Mouse (Mus musculus) ES-Bruce4 (cell line): ENCODE data around the gene Grm7. TPM values are rescaled to one million over a fixed set of nuclear protein-coding genes. Genes with fewer than 3 reads are reported as not detected.

ENCODE experiments used
- H3K27ac ChIP-seq: 2 replicates; pipeline ENCODE4 v1.5.1; 2012; ENCODE audit warnings: low read length, inconsistent platforms; ENCODE audit not compliant: insufficient read depth
- H3K27me3 ChIP-seq: 2 replicates; pipeline ENCODE4 v1.6.1; 2012; ENCODE audit warnings: mild to moderate bottlenecking, low read length, inconsistent platforms; ENCODE audit not compliant: control insufficient read depth, poor library complexity, insufficient read depth, severe bottlenecking
- H3K36me3 ChIP-seq: 2 replicates; pipeline ENCODE4 v1.6.1; 2012; ENCODE audit warnings: inconsistent platforms, mild to moderate bottlenecking, low read length, moderate library complexity; ENCODE audit not compliant: control insufficient read depth, poor library complexity, insufficient read depth, severe bottlenecking
- H3K4me1 ChIP-seq: one replicate; pipeline ENCODE4 v1.8.1; 2011; ENCODE audit warnings: low read length; ENCODE audit not compliant: control insufficient read depth, insufficient read depth
- H3K4me3 ChIP-seq: 2 replicates; pipeline ENCODE4 v1.5.1; 2011; ENCODE audit warnings: low read depth, mild to moderate bottlenecking, low read length
- H3K9ac ChIP-seq: 2 replicates; pipeline ENCODE4 v1.6.1; 2012; ENCODE audit warnings: low read depth, mild to moderate bottlenecking, inconsistent platforms; ENCODE audit not compliant: poor library complexity, severe bottlenecking
- H3K9me3 ChIP-seq: replicated peaks from 2 replicates; pipeline ENCODE4 v1.6.1; 2012; ENCODE audit warnings: mild to moderate bottlenecking, low read length, inconsistent platforms; ENCODE audit not compliant: control insufficient read depth, poor library complexity, insufficient read depth, severe bottlenecking
- CTCF ChIP-seq: IDR thresholded peaks from one replicate; pipeline ENCODE4 v1.8.1; 2011; ENCODE audit warnings: low read depth, low read length
- EP300 ChIP-seq: IDR thresholded peaks from 2 replicates; pipeline ENCODE4 v1.6.1; 2011; ENCODE audit warnings: low read depth, low read length; ENCODE audit not compliant: insufficient read depth
- POLR2A ChIP-seq: IDR thresholded peaks from one replicate; pipeline ENCODE4 v1.8.1; 2011; ENCODE audit warnings: low read length; ENCODE audit not compliant: insufficient read depth
- polyA plus RNA-seq: library from polyadenylated mRNA; stranded (reverse); fragments of >200 nt; gene quantifications from 2 replicates; pipeline ENCODE4 v1.2.4, GENCODE M21; 2011; ENCODE audit warnings: low read depth; ENCODE audit not compliant: missing spikeins, insufficient read depth, insufficient read length

Grm7 gene
- polyA plus RNA-seq, 1 experiment, result not detected

- H3K9me3 ChIP-seq, result no peaks in the 10 kb centered on the region
- no peak overlapping the region for H3K9ac ChIP-seq
- H3K27ac ChIP-seq, result 0 out of 2 replicates have a peak overlapping the region, but pooled peaks have one; percentile 13
- no peaks in the 10 kb centered on the region for H3K36me3 ChIP-seq
- H3K4me3 ChIP-seq, result no peak overlapping the region
- no peaks in the 10 kb centered on the region for H3K27me3 ChIP-seq
- no peak for TF ChIP-seq CTCF
- TF ChIP-seq POLR2A, result no peak
- no peak for TF ChIP-seq EP300
- H3K4me1 ChIP-seq, result peaks cover 5% of the 10 kb centered on the region
These were observed 727.4 kb downstream of the Grm7 start for GRCm38 (mm10) chr6:111372626-111373380.

GRCm38 (mm10) chr6:111380710-111381109 lies 735.3 kb downstream of the Grm7 start:
- Histone ChIP-seq H3K9ac (no peak overlapping the region), H3K9me3 (no peaks in the 10 kb centered on the region), H3K27ac (no peak overlapping the region), H3K4me1 (no peaks in the 10 kb centered on the region), H3K27me3 (no peaks in the 10 kb centered on the region; the same call in 1 of the 2 replicates), H3K4me3 (no peak overlapping the region), H3K36me3 (no peaks in the 10 kb centered on the region)
- TF ChIP-seq EP300, result no peak
- no peak for TF ChIP-seq POLR2A
- no peak for TF ChIP-seq CTCF

- H3K4me3 ChIP-seq, result no peak overlapping the region
- no peak for TF ChIP-seq EP300
- no peak for TF ChIP-seq POLR2A
- TF ChIP-seq CTCF, result no peak
- no peaks in the 10 kb centered on the region for H3K9me3 ChIP-seq
- H3K4me1 ChIP-seq, result no peaks in the 10 kb centered on the region
- H3K27me3 ChIP-seq, result no peaks in the 10 kb centered on the region
- no peaks in the 10 kb centered on the region for H3K36me3 ChIP-seq
- H3K9ac ChIP-seq, result no peak overlapping the region
- no peak overlapping the region for H3K27ac ChIP-seq
These were observed 763.4 kb downstream of the Grm7 start for GRCm38 (mm10) chr6:111408750-111409149.

- Histone ChIP-seq H3K4me1 (no peaks in the 10 kb centered on the region), H3K9ac (no peak overlapping the region), H3K36me3 (no peaks in the 10 kb centered on the region), H3K4me3 (no peak overlapping the region), H3K27me3 (no peaks in the 10 kb centered on the region), H3K27ac (no peak overlapping the region), H3K9me3 (peaks cover 3% of the 10 kb centered on the region; the same call in 1 of the 2 replicates)
- no peak for TF ChIP-seq CTCF
- TF ChIP-seq EP300, result no peak
- no peak for TF ChIP-seq POLR2A
These were observed 779.4 kb downstream of the Grm7 start for GRCm38 (mm10) chr6:111424737-111425136.

GRCm38 (mm10) chr6:111446228-111446627 lies 800.8 kb downstream of the Grm7 start:
- Histone ChIP-seq H3K4me1 (peaks cover 6% of the 10 kb centered on the region), H3K36me3 (no peaks in the 10 kb centered on the region), H3K27me3 (no peaks in the 10 kb centered on the region), H3K9me3 (no peaks in the 10 kb centered on the region), H3K4me3 (no peak overlapping the region), H3K27ac (no peak overlapping the region), H3K9ac (no peak overlapping the region)
- no peak for TF ChIP-seq CTCF
- 0 out of 2 replicates have a peak, but pooled peaks have one; percentile 22 for TF ChIP-seq EP300

- Histone ChIP-seq H3K27ac (no peak overlapping the region), H3K4me1 (peaks cover 6% of the 10 kb centered on the region), H3K9me3 (no peaks in the 10 kb centered on the region), H3K27me3 (no peaks in the 10 kb centered on the region), H3K4me3 (no peak overlapping the region), H3K9ac (no peak overlapping the region), H3K36me3 (no peaks in the 10 kb centered on the region)
- TF ChIP-seq POLR2A, result no peak
- TF ChIP-seq EP300, result no peak
- TF ChIP-seq CTCF, result no peak
These were observed 802.5 kb downstream of the Grm7 start for GRCm38 (mm10) chr6:111447851-111448250.
